Mouse (Mus musculus): Measurements from ENCODE around the gene Kazn. TPM values are rescaled to one million over a fixed set of nuclear protein-coding genes. Genes with fewer than 3 reads are reported as not detected.

Gene Kazn
- polyA plus RNA-seq, 1 experiment from 2014 or later = 0.74 TPM

DNA sequence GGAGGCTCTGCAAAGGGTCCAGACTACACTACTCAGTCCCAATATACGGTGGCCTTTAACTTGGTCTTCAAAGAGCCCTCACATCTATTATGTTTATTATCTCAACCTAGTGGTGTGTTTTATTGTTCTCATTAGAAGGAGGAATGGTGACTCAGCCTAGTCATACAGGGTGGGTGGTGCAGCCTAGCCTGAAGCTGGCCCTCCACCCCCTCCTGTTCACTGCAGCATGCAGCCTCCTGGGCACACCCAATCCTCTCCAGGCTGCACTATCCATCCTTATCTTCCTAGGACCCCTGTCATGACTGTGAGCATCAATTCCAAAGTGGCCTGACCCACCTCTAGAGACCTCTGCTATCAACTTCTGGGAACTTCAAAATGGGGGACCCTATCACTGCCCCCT is 16.8 kb downstream of the Kazn start:
- H3K4me1 ChIP-seq (ENCODE audit: insufficient read depth) = no peaks in the 10 kb centered on the region
- no peaks in the 10 kb centered on the region for H3K9me3 ChIP-seq (ENCODE audit: low read length)
- no peak overlapping the region for H3K4me3 ChIP-seq (ENCODE audit: low read depth, low read length)
- TF ChIP-seq EP300 (IDR thresholded peaks at IDR 0.05; ENCODE audit: low read depth) = no peak
- TF ChIP-seq CTCF (IDR thresholded peaks at IDR 0.05; ENCODE audit: low read depth) = no peak
- no peaks in the 10 kb centered on the region for H3K27me3 ChIP-seq (ENCODE audit: insufficient read depth, low read length)
- DNase-seq (no peak), ATAC-seq (no peak)
- H3K4me2 ChIP-seq (ENCODE audit: low read depth, low read length) = no peak overlapping the region
- no peak overlapping the region for H3K27ac ChIP-seq (ENCODE audit: low read depth)
- no peak overlapping the region for H3K9ac ChIP-seq (replicated peaks)
- whole genome bisulfite sequencing (ENCODE audit: insufficient replicate concordance) = 88% methylated on average over 1 of the region's 1 CpGs
- no peaks in the 10 kb centered on the region for H3K36me3 ChIP-seq (replicated peaks; ENCODE audit: insufficient read depth, low read length)

GRCm38 (mm10) chr4:142221757-142222072 is 17.5 kb downstream of the Kazn start:
- 68% methylated on average over 5 of the region's 5 CpGs for WGBS (ENCODE audit: insufficient replicate concordance)
- Histone ChIP-seq H3K4me2 (ENCODE audit: low read depth, low read length) (no peak overlapping the region), H3K27ac (ENCODE audit: low read depth) (no peak overlapping the region), H3K36me3 (replicated peaks; ENCODE audit: insufficient read depth, low read length) (no peaks in the 10 kb centered on the region), H3K4me1 (ENCODE audit: insufficient read depth) (no peaks in the 10 kb centered on the region), H3K9ac (replicated peaks) (no peak overlapping the region), H3K27me3 (ENCODE audit: insufficient read depth, low read length) (no peaks in the 10 kb centered on the region), H3K9me3 (ENCODE audit: low read length) (no peaks in the 10 kb centered on the region), H3K4me3 (ENCODE audit: low read depth, low read length) (no peak overlapping the region)
- DNase-seq (no peak), ATAC-seq (no peak)
- no peak for TF ChIP-seq CTCF (IDR thresholded peaks at IDR 0.05; ENCODE audit: low read depth)
- no peak for TF ChIP-seq EP300 (IDR thresholded peaks at IDR 0.05; ENCODE audit: low read depth)

DNA sequence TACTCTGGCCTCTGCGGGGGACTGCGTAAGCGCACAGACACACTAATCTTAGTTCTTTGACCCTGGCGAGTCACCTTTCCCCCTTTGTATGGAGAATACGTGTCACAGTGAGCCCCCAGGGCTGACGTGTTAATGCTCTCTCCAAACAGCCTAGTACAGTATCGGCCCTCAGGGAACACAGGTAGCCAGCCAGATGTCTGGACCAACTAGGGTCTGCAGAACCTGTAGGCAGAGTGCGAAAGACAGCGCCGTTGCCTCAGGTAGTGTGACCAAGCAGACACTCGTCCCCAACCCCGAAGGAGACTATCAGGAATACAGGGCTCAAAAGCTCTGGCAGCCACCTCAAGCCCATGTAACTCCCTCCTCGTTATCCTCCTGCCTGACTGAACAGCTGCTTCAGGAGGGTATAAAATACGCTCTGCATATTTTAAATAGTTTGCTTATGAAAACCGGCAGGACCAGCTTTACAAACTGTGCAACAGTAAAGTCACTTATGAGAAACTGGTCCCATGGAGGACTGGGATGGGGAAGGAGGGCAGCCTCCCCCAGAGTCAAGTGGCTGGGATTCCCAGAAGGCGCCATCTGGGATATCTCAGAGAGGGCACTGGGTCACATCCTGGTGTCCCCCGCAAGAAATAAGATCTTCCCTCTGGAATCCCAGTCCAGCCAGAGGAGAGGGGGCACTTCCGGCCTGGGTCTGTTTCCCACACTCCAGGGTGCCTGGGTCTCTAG is 18.0 kb downstream of the Kazn start:
- Histone ChIP-seq H3K9me3 (ENCODE audit: low read length) (no peaks in the 10 kb centered on the region), H3K36me3 (replicated peaks; ENCODE audit: insufficient read depth, low read length) (no peaks in the 10 kb centered on the region), H3K9ac (replicated peaks) (no peak overlapping the region), H3K27me3 (ENCODE audit: insufficient read depth, low read length) (no peaks in the 10 kb centered on the region), H3K27ac (ENCODE audit: low read depth) (no peak overlapping the region), H3K4me2 (ENCODE audit: low read depth, low read length) (no peak overlapping the region), H3K4me3 (ENCODE audit: low read depth, low read length) (no peak overlapping the region), H3K4me1 (ENCODE audit: insufficient read depth) (no peaks in the 10 kb centered on the region)
- DNase-seq (no peak), ATAC-seq (no peak)
- WGBS (ENCODE audit: insufficient replicate concordance) = 68% methylated on average over 18 of the region's 18 CpGs
- no peak for TF ChIP-seq CTCF (IDR thresholded peaks at IDR 0.05; ENCODE audit: low read depth)
- TF ChIP-seq EP300 (IDR thresholded peaks at IDR 0.05; ENCODE audit: low read depth) = no peak

GRCm38 (mm10) chr4:142218997-142219396 is 20.2 kb downstream of the Kazn start:
- H3K4me2 ChIP-seq (ENCODE audit: low read depth, low read length) = no peak overlapping the region
- no peaks in the 10 kb centered on the region for H3K4me1 ChIP-seq (ENCODE audit: insufficient read depth)
- no peak overlapping the region for H3K4me3 ChIP-seq (ENCODE audit: low read depth, low read length)
- ATAC-seq = no peak
- H3K9ac ChIP-seq (replicated peaks) = no peak overlapping the region
- H3K27me3 ChIP-seq (ENCODE audit: insufficient read depth, low read length) = no peaks in the 10 kb centered on the region
- H3K9me3 ChIP-seq (ENCODE audit: low read length) = no peaks in the 10 kb centered on the region
- H3K36me3 ChIP-seq (replicated peaks; ENCODE audit: insufficient read depth, low read length) = no peaks in the 10 kb centered on the region
- no peak overlapping the region for H3K27ac ChIP-seq (ENCODE audit: low read depth)
- 67% methylated on average over 8 of the region's 8 CpGs for WGBS (ENCODE audit: insufficient replicate concordance)
- DNase-seq = no peak
- TF ChIP-seq CTCF (IDR thresholded peaks at IDR 0.05; ENCODE audit: low read depth) (no peak), EP300 (IDR thresholded peaks at IDR 0.05; ENCODE audit: low read depth) (no peak)

DNA sequence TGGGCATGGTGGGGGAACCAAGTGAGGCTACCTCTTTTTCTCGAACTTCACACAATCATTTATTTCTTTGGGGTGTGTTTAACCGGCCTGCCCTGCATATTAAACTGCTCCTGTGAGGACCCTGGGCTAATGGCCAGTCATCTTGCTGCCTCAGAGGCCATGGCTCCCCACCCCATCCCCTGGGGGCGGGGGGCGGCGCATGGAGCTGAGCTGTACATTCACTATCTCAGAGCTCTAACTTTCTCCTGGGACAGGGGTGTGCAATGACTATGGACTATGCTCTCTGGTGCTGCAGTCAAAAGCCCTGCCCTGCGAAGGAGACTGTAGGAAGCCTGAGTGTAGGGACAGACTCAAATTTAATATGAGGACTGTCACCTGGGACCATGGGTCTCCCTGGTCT is 22.2 kb downstream of the Kazn start:
- TF ChIP-seq EP300 (IDR thresholded peaks at IDR 0.05; ENCODE audit: low read depth) (no peak), CTCF (IDR thresholded peaks at IDR 0.05; ENCODE audit: low read depth) (no peak)
- Histone ChIP-seq H3K36me3 (replicated peaks; ENCODE audit: insufficient read depth, low read length) (no peaks in the 10 kb centered on the region), H3K9ac (replicated peaks) (no peak overlapping the region), H3K9me3 (ENCODE audit: low read length) (no peaks in the 10 kb centered on the region), H3K27me3 (ENCODE audit: insufficient read depth, low read length) (no peaks in the 10 kb centered on the region), H3K4me2 (ENCODE audit: low read depth, low read length) (no peak overlapping the region), H3K4me3 (ENCODE audit: low read depth, low read length) (no peak overlapping the region), H3K27ac (ENCODE audit: low read depth) (no peak overlapping the region), H3K4me1 (ENCODE audit: insufficient read depth) (no peaks in the 10 kb centered on the region)
- DNase-seq = no peak
- 80% methylated on average over 6 of the region's 6 CpGs for WGBS (ENCODE audit: insufficient replicate concordance)
- ATAC-seq = no peak

DNA sequence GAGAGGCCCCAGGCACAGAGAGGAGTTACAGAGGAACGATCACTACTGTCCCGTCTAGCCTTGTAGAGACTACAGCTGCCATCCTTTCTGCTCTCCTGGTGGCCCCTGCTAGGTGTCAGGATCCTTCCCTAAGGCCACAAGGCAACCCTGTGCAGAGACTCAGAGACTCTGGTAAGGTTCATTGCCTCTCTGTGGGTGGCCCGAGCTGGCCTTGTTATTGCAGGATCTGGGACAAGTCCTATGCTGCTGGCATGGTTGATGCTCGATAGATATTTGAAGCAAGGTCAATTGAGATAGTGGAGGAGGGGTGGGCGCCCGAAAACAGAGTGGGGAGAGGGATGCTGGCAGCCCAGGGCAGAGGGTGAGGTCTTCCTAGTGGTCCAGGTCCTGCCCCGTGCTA is 23.4 kb downstream of the Kazn start:
- H3K36me3 ChIP-seq (replicated peaks; ENCODE audit: insufficient read depth, low read length) = no peaks in the 10 kb centered on the region
- no peak for ATAC-seq
- H3K9me3 ChIP-seq (ENCODE audit: low read length) = no peaks in the 10 kb centered on the region
- no peaks in the 10 kb centered on the region for H3K4me1 ChIP-seq (ENCODE audit: insufficient read depth)
- H3K4me2 ChIP-seq (ENCODE audit: low read depth, low read length) = no peak overlapping the region
- H3K9ac ChIP-seq (replicated peaks) = no peak overlapping the region
- DNase-seq = no peak
- no peak overlapping the region for H3K27ac ChIP-seq (ENCODE audit: low read depth)
- TF ChIP-seq CTCF (IDR thresholded peaks at IDR 0.05; ENCODE audit: low read depth) = no peak
- no peak for TF ChIP-seq EP300 (IDR thresholded peaks at IDR 0.05; ENCODE audit: low read depth)
- no peaks in the 10 kb centered on the region for H3K27me3 ChIP-seq (ENCODE audit: insufficient read depth, low read length)
- H3K4me3 ChIP-seq (ENCODE audit: low read depth, low read length) = no peak overlapping the region
- WGBS (ENCODE audit: insufficient replicate concordance) = 65% methylated on average over 7 of the region's 7 CpGs

GRCm38 (mm10) chr4:142214532-142214931 is 24.7 kb downstream of the Kazn start:
- Histone ChIP-seq H3K9ac (replicated peaks) (no peak overlapping the region), H3K36me3 (replicated peaks; ENCODE audit: insufficient read depth, low read length) (no peaks in the 10 kb centered on the region), H3K27ac (ENCODE audit: low read depth) (no peak overlapping the region), H3K4me2 (ENCODE audit: low read depth, low read length) (no peak overlapping the region), H3K4me3 (ENCODE audit: low read depth, low read length) (no peak overlapping the region), H3K4me1 (ENCODE audit: insufficient read depth) (no peaks in the 10 kb centered on the region), H3K27me3 (ENCODE audit: insufficient read depth, low read length) (no peaks in the 10 kb centered on the region), H3K9me3 (ENCODE audit: low read length) (no peaks in the 10 kb centered on the region)
- no peak for DNase-seq
- ATAC-seq = no peak
- 65% methylated on average over 6 of the region's 6 CpGs for WGBS (ENCODE audit: insufficient replicate concordance)
- TF ChIP-seq EP300 (IDR thresholded peaks at IDR 0.05; ENCODE audit: low read depth) = no peak
- no peak for TF ChIP-seq CTCF (IDR thresholded peaks at IDR 0.05; ENCODE audit: low read depth)

Data from liver, postnatal 0 days (tissue).